Mouse (Mus musculus) embryo, embryonic 10 days (tissue): ENCODE measurements around the gene Rps6kl1.
"Not testable (repeated sequence)": the region's sequence is repeated elsewhere in the genome, so short reads cannot be mapped to it uniquely, and the experiment has no call there.

Experiments
- DNase-seq: peaks from one replicate; pipeline ENCODE4 v3.0.0-alpha.2; 2015; ENCODE audit warnings: low spot score

Rps6kl1 gene

GRCm38 (mm10) chr12:85175926-85176845, 25.1 kb upstream of the Rps6kl1 start:
- peak; percentile 73 for DNase-seq

- DNase-seq, result no peak
These were observed 24.1 kb upstream of the Rps6kl1 start for GRCm38 (mm10) chr12:85175087-85175675.

GRCm38 (mm10) chr12:85174016-85174415, 23.0 kb upstream of the Rps6kl1 start:
- DNase-seq, result no peak

GRCm38 (mm10) chr12:85170948-85171307, 19.9 kb upstream of the Rps6kl1 start:
- DNase-seq, result no peak

GRCm38 (mm10) chr12:85170284-85170947, 19.4 kb upstream of the Rps6kl1 start:
- no peak for DNase-seq

GRCm38 (mm10) chr12:85169877-85170276, 18.8 kb upstream of the Rps6kl1 start:
- no peak for DNase-seq

- peak; percentile 78 for DNase-seq
These were observed 18.2 kb upstream of the Rps6kl1 start for GRCm38 (mm10) chr12:85169117-85169858.

GRCm38 (mm10) chr12:85166631-85167030, 15.6 kb upstream of the Rps6kl1 start:
- no peak for DNase-seq

GRCm38 (mm10) chr12:85164996-85165395, 13.9 kb upstream of the Rps6kl1 start:
- no peak for DNase-seq

GRCm38 (mm10) chr12:85159592-85159991, 8.5 kb upstream of the Rps6kl1 start:
- no peak for DNase-seq

- DNase-seq, result no peak
These were observed 7.7 kb upstream of the Rps6kl1 start for GRCm38 (mm10) chr12:85158801-85159200.

GRCm38 (mm10) chr12:85157797-85158460, 6.9 kb upstream of the Rps6kl1 start:
- no peak for DNase-seq

GRCm38 (mm10) chr12:85156324-85156723, 5.3 kb upstream of the Rps6kl1 start:
- DNase-seq, result no peak

- no peak for DNase-seq
These were observed 1.9 kb upstream of the Rps6kl1 start for GRCm38 (mm10) chr12:85153011-85153410.

- DNase-seq, result no peak
These were observed 603 bp downstream of the Rps6kl1 start for GRCm38 (mm10) chr12:85150321-85151001.

- no peak for DNase-seq
These were observed 4.2 kb downstream of the Rps6kl1 start for GRCm38 (mm10) chr12:85146881-85147280.

- peak; percentile 50 for DNase-seq
These were observed 4.7 kb downstream of the Rps6kl1 start for GRCm38 (mm10) chr12:85146355-85146754.

GRCm38 (mm10) chr12:85145630-85146029, 5.4 kb downstream of the Rps6kl1 start:
- DNase-seq, result no peak

GRCm38 (mm10) chr12:85144821-85145220, 6.2 kb downstream of the Rps6kl1 start:
- no peak for DNase-seq

GRCm38 (mm10) chr12:85144276-85144675, 6.8 kb downstream of the Rps6kl1 start:
- DNase-seq, result not testable (repeated sequence)

GRCm38 (mm10) chr12:85142803-85143202, 8.3 kb downstream of the Rps6kl1 start:
- peak; percentile 93 for DNase-seq
